In genomic region chr4:148415575-148415974, GRCm38 (mm10) we compare ENCODE assay signal across 12 mouse cellular contexts. TPM values are rescaled to one million over a fixed set of nuclear protein-coding genes. Genes with fewer than 3 reads are reported as not detected.
A peak's percentile ranks its signal among the peaks of the same experiment; 100 is the strongest.
DNase-seq lines count a peak whose midpoint lies in the region; ATAC-seq and TF ChIP-seq lines count a peak whose summit lies in the region.
"Had no signal": no experiment of that assay in that cellular context is flagged by ENCODE, and none has a peak within 500 bp of the region (broad histone marks: within the 10 kb centered on the region; RNA-seq: fewer than 3 reads in every experiment).

No protein-coding gene starts in this region.

- no peak for DNase-seq in kidney, postnatal 14 days
- DNase-seq in forebrain, postnatal 0 days = no peak
- DNase-seq in hindbrain, postnatal 0 days (ENCODE audit: low spot score) = peak; percentile 35
- no peak for DNase-seq in Muller cell, postnatal 12 days (ENCODE audit: inconsistent ontology term)
- DNase-seq: adrenal gland, postnatal 25 days; cerebellum, adult 18-20 months had no signal

- WGBS in kidney, embryonic 15.5 days = 5% methylated on average over 16 of the region's 16 CpGs
- WGBS in forebrain, postnatal 0 days = 15% methylated on average over 16 of the region's 16 CpGs
- 20% methylated on average over 16 of the region's 16 CpGs for WGBS in hindbrain, postnatal 0 days
- 8% methylated on average over 16 of the region's 16 CpGs for WGBS in neural tube, embryonic 13.5 days

- no peak overlapping the region for H3K27ac ChIP-seq in kidney, embryonic 15.5 days
- H3K27ac ChIP-seq in forebrain, postnatal 0 days (ENCODE audit: low read depth, low read length) = no peak overlapping the region
- no peak overlapping the region for H3K27ac ChIP-seq in hindbrain, postnatal 0 days
- H3K27ac ChIP-seq in neural tube, embryonic 13.5 days (replicated peaks) = no peak overlapping the region
- H3K27ac ChIP-seq: macrophage had no signal

- H3K9ac ChIP-seq in kidney, embryonic 15.5 days = no peak overlapping the region
- no peak overlapping the region for H3K9ac ChIP-seq in forebrain, postnatal 0 days
- H3K9ac ChIP-seq in hindbrain, postnatal 0 days (replicated peaks; ENCODE audit: low read length) = no peak overlapping the region
- H3K9ac ChIP-seq in neural tube, embryonic 13.5 days = peak overlapping the region; percentile 38

- TF ChIP-seq CTCF in forebrain, postnatal 0 days (IDR thresholded peaks at IDR 0.05; ENCODE audit: low read depth) = no peak
- TF ChIP-seq CTCF in hindbrain, postnatal 0 days (IDR thresholded peaks at IDR 0.05; ENCODE audit: low read depth) = no peak

- no peak for ATAC-seq in kidney, embryonic 15.5 days (replicated peaks; ENCODE audit: low FRiP score)
- peak; percentile 51; the same call in 1 of the 2 replicates for ATAC-seq in forebrain, postnatal 0 days
- ATAC-seq in hindbrain, postnatal 0 days = no peak; the same call in 1 of the 2 replicates
- no peak for ATAC-seq in neural tube, embryonic 13.5 days (ENCODE audit: low read depth)
- ATAC-seq in erythroblast, adult 5-6 weeks (replicated peaks; ENCODE audit: low FRiP score, poor library complexity, severe bottlenecking) = no peak
- ATAC-seq: intestine, postnatal 0 days; Patski had no signal

- peak overlapping the region; percentile 26 for H3K4me2 ChIP-seq in kidney, embryonic 15.5 days
- no peak overlapping the region for H3K4me2 ChIP-seq in forebrain, postnatal 0 days (ENCODE audit: low read depth)
- H3K4me2 ChIP-seq in hindbrain, postnatal 0 days (ENCODE audit: low read depth, low read length) = no peak overlapping the region
- peak overlapping the region; percentile 30; the same call in 1 of the 2 replicates for H3K4me2 ChIP-seq in neural tube, embryonic 13.5 days

- no peaks in the 10 kb centered on the region for H3K9me3 ChIP-seq in kidney, embryonic 15.5 days (replicated peaks)
- no peaks in the 10 kb centered on the region for H3K9me3 ChIP-seq in forebrain, postnatal 0 days (ENCODE audit: low read length)
- no peaks in the 10 kb centered on the region for H3K9me3 ChIP-seq in hindbrain, postnatal 0 days (ENCODE audit: low read length)
- no peaks in the 10 kb centered on the region for H3K9me3 ChIP-seq in neural tube, embryonic 13.5 days

- peaks cover 10% of the 10 kb centered on the region for H3K4me1 ChIP-seq in kidney, embryonic 15.5 days
- H3K4me1 ChIP-seq in forebrain, postnatal 0 days (ENCODE audit: insufficient read depth) = no peaks in the 10 kb centered on the region
- H3K4me1 ChIP-seq in hindbrain, postnatal 0 days (ENCODE audit: insufficient read depth, low read length) = peaks cover 14% of the 10 kb centered on the region; the same call in 1 of the 2 replicates
- H3K4me1 ChIP-seq in neural tube, embryonic 13.5 days (replicated peaks) = peaks cover 36% of the 10 kb centered on the region

- no peaks in the 10 kb centered on the region for H3K36me3 ChIP-seq in kidney, embryonic 15.5 days
- H3K36me3 ChIP-seq in forebrain, postnatal 0 days (ENCODE audit: insufficient read depth) = no peaks in the 10 kb centered on the region
- H3K36me3 ChIP-seq in hindbrain, postnatal 0 days (ENCODE audit: insufficient read depth, low read length) = no peaks in the 10 kb centered on the region
- H3K36me3 ChIP-seq in neural tube, embryonic 13.5 days = no peaks in the 10 kb centered on the region

- peak overlapping the region; percentile 9 for H3K4me3 ChIP-seq in kidney, embryonic 15.5 days (replicated peaks)
- H3K4me3 ChIP-seq in forebrain, postnatal 0 days (ENCODE audit: low read depth, low read length) = no peak overlapping the region
- no peak overlapping the region for H3K4me3 ChIP-seq in hindbrain, postnatal 0 days (ENCODE audit: low read length)
- H3K4me3 ChIP-seq in neural tube, embryonic 13.5 days = no peak overlapping the region

- peaks cover 52% of the 10 kb centered on the region for H3K27me3 ChIP-seq in kidney, embryonic 15.5 days
- H3K27me3 ChIP-seq in forebrain, postnatal 0 days (ENCODE audit: insufficient read depth, low read length) = peaks cover 4% of the 10 kb centered on the region; the same call in 1 of the 2 replicates
- no peaks in the 10 kb centered on the region for H3K27me3 ChIP-seq in hindbrain, postnatal 0 days (ENCODE audit: insufficient read depth, low read length)
- H3K27me3 ChIP-seq in neural tube, embryonic 13.5 days = peaks cover 7% of the 10 kb centered on the region
- H3K27me3 ChIP-seq: Patski had no signal

RNA-seq across cellular contexts. Expression of gene Ubiad1, which starts 29.0 kb away (rescaled TPM):
- polyA plus RNA-seq in kidney, embryonic 15.5 days (2015; fragmentation: Nextera tagmentation; extraction: Ambion mirVana) = 24.9 and 26.8 TPM in 2 replicates
- 13.6 and 18.7 TPM in 2 replicates for total RNA-seq in forebrain, postnatal 0 days (2014; rRNA removed)
- 11.7 and 12.2 TPM in 2 replicates for polyA plus RNA-seq in forebrain, postnatal 0 days (2015; fragmentation: Nextera tagmentation; extraction: Ambion mirVana)
- 22.2 and 25.8 TPM in 2 replicates for total RNA-seq in hindbrain, postnatal 0 days (2014; rRNA removed)
- 12.8 and 13.1 TPM in 2 replicates for polyA plus RNA-seq in hindbrain, postnatal 0 days (2015; fragmentation: Nextera tagmentation; extraction: Ambion mirVana)
- polyA plus RNA-seq in neural tube, embryonic 13.5 days (2015; fragmentation: Nextera tagmentation; extraction: Ambion mirVana) = 15.0 and 19.0 TPM in 2 replicates
- 0.77 and 2.3 TPM in 2 replicates for total RNA-seq in erythroblast, adult 5-6 weeks (2015; ENCODE audit: low replicate concordance)
- total RNA-seq in erythroblast, adult 5-6 weeks (2017; ENCODE audit: low replicate concordance) = 1.3 and 4.9 TPM in 2 replicates

RNA-seq across cellular contexts. Expression of gene Mtor, which starts 32.8 kb away (rescaled TPM):
- polyA plus RNA-seq in kidney, embryonic 15.5 days (2015; fragmentation: Nextera tagmentation; extraction: Ambion mirVana) = 19.5 and 20.0 TPM in 2 replicates
- 35.2 and 43.6 TPM in 2 replicates for total RNA-seq in forebrain, postnatal 0 days (2014; rRNA removed)
- polyA plus RNA-seq in forebrain, postnatal 0 days (2015; fragmentation: Nextera tagmentation; extraction: Ambion mirVana) = 27.7 and 28.0 TPM in 2 replicates
- total RNA-seq in hindbrain, postnatal 0 days (2014; rRNA removed) = 56.0 and 58.2 TPM in 2 replicates
- 29.2 and 29.9 TPM in 2 replicates for polyA plus RNA-seq in hindbrain, postnatal 0 days (2015; fragmentation: Nextera tagmentation; extraction: Ambion mirVana)
- polyA plus RNA-seq in neural tube, embryonic 13.5 days (2015; fragmentation: Nextera tagmentation; extraction: Ambion mirVana) = 21.4 and 23.0 TPM in 2 replicates
- total RNA-seq in erythroblast, adult 5-6 weeks (2015; ENCODE audit: low replicate concordance) = 4.6 and 5.4 TPM in 2 replicates
- total RNA-seq in erythroblast, adult 5-6 weeks (2017; ENCODE audit: low replicate concordance) = 5.2 and 7.8 TPM in 2 replicates

Comparison
In these comparisons a context has a peak if more than half of its experiments do, and no peak if none do; other contexts are left out.
1. H3K4me2 ChIP-seq: peak in kidney, embryonic 15.5 days (single experiment) and neural tube, embryonic 13.5 days (single experiment); none in forebrain, postnatal 0 days (single experiment) and hindbrain, postnatal 0 days (single experiment).